Mouse (Mus musculus) left cerebral cortex, postnatal 4 days (tissue): ENCODE measurements around the gene Tmbim7. TPM values are rescaled to one million over a fixed set of nuclear protein-coding genes. Genes with fewer than 3 reads are reported as not detected.
"Not testable (repeated sequence)": the region's sequence is repeated elsewhere in the genome, so short reads cannot be mapped to it uniquely, and the experiment has no call there.

Experiments used
- DNase-seq: peaks from one replicate; pipeline ENCODE4 v3.0.0-alpha.2; 2022
- intact Hi-C: fragments of 180-260 bp; cut with DNase I; formaldehyde crosslinking; loops from one replicate; pipeline ENCODE4 v1.15.1; 2025
- total RNA-seq, 2 experiments: library from RNA; stranded (reverse); gene quantifications; 2 replicates each; pipeline ENCODE4 v1.2.3; 2021

Gene Tmbim7
- total RNA-seq = not detected

DNA sequence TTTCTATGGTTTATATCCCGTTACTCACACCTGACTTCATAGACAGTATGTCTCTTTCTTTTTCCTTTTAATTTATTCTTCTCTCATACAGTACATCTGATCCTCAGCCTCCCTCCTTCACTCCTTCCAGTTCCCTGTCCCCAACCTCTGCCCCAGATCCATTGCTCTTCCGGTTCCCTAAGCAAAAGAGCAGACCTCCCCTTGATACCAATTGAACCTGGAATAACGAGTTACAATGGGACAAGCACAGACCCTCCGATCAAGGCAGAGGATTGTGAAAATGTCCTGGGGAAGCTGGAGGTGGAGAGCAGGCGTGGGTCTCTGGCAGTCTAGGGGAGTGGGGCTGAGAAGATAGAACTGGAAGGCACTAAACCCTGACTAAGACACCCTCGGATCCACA, at the start of gene Tmbim7:
Tmbim7 (plus strand) TSS at position 301 of the 400 bp plus-strand sequence.
- DNase-seq = no peak
- intact Hi-C loops = no loop called here

DNA sequence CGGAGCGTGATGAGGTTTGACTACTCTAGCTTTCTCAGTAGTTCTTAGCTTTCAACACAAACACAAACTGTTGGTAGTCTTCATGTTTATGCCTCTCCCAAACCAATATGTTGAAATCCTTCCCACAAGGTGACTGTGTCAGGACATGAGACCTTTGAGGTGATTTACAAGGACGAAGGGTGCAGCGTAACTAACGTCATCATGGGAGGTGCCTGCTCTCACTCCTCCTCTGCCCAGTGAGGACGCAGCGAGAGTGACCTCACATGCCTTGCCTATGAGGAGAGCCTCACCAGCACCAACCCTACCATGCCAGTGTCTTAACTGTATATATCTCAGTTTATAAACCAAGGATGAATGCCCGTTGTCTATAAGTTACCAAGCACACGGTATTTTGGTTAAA, 43.9 kb upstream of the Tmbim7 start:
- intact Hi-C loops = no loop called here
- DNase-seq = no peak

DNA sequence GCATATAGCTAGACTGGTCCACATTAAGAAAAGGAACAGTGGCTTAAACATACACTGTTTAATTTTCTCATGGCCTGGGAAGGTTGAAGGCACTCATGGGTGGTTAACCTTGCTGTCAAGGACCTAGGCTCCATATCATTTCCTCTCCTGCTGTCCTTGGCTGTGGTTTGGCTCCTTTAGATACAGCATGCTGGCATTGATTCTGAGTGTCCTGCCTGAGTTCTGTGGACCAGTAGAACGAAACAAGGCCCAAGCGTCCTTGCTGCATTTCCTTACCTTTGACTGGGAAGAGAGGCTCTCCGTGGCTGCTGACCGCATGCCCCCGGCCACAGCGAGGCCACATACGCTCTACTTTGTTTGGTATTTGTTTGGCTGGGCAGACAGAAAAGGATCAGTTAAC, 41.7 kb upstream of the Tmbim7 start:
- intact Hi-C loops = no loop called here
- DNase-seq = no peak

DNA sequence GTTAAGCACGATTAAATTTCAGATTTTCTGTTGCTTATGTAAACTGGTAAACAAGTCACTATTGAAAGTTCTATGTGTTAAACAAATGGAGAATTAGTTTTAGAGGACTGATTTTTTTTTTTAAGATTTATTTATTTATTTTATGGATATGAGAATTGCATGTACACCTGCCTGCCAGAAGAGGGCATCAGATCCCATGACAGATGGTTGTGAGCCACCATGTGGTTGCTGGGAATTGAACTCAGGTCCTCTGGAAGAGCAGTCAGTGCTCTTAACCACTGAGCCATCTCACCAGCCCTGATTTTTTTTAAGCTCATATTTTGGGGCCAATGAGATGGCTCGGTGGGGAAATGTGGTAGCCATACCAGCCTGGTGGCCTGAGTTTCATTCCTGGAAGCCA, 39.1 kb upstream of the Tmbim7 start:
- intact Hi-C loops, DNase-seq: not testable (repeated sequence)

DNA sequence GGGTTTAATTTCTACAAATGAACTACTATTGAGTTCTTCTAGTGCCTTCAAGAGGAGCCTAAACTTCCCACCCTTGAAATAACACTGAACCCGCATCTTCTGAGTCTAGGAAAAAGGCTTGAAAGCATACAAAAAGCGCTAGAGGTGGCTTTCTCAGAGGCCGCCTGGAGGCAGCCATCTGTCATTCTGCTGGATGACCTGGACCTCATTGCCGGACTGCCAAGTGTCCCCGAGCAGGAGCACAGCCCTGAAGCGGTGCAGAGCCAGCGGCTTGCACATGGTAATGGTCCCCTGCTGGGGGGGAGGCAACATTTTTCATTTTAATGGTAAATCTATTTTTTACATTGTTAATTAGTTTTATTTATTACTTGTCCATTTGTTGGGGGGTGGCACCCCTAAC, 30.5 kb upstream of the Tmbim7 start:
- intact Hi-C loops = no loop called here
- peak; percentile 34 for DNase-seq

DNA sequence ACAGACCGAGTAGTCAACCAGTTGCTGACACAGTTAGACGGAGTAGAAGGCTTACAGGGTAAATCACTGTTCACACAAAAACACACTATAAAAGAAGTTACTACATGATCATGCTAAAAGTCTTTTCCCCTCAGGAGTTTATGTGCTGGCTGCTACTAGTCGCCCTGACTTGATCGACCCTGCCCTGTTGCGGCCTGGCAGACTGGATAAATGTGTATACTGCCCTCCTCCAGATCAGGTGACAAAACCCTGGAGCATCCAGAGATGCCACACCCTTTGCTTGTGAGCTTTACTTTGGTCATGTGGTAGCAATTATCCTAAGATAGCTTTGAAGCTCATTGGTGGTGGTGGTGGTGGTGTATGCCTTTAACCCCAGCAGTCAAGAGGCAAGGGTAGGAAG, 20.9 kb upstream of the Tmbim7 start:
- DNase-seq = no peak
- intact Hi-C loops = no loop called here

DNA sequence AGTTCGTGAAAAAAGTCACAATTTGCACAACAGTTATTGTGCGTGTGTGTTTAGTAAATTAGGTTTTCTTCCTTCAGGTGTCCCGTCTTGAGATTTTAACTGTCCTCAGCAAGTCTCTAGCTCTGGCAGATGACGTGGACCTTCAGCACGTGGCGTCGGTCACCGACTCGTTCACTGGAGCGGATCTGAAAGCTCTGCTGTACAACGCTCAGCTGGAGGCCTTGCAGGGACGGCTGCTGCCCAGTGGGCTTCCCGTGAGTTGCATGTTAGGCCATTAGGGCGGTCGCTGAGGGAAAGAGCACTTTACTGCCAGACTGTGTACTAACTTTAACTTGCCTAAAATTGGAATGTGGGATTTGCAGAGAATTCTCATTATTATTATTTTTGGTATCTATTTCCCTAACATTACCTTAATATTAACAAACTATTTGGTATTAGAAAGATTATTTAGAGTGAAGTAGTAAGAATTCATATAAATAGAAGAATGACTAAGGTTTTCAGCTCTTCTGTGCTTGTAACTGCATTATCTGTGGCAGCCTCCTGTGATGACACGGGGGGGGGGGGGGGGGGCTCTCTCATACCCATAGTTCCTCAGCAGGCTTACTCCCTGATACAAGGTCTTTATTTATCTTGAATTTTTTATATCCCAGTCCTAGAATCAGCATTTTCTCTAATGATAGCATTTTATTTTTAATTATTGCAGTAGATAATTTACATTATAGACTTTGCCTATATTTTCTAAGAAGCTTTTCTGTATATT, 19.3 kb upstream of the Tmbim7 start:
- intact Hi-C loops = no loop called here
- DNase-seq = no peak

DNA sequence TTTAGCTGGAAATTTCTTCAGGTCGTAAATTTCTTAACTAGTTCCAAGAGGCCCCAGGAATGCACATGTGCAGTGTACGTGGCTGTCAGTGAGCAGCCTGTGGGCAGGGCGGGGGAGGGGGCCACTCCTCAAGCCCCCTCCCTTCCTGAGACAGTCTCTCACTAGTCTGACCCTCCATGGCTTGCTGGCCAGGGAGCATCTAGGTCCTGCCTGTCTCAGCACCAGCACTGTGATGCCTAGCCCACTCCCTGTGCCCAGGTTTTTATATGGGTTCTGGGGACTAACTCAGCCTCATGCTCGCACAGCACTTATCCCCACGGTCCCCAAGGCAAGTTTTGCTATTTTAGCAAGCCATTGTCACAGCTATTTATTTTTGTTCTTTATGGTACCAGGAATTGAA, 18.7 kb upstream of the Tmbim7 start:
- no peak for DNase-seq
- intact Hi-C loops = no loop called here

DNA sequence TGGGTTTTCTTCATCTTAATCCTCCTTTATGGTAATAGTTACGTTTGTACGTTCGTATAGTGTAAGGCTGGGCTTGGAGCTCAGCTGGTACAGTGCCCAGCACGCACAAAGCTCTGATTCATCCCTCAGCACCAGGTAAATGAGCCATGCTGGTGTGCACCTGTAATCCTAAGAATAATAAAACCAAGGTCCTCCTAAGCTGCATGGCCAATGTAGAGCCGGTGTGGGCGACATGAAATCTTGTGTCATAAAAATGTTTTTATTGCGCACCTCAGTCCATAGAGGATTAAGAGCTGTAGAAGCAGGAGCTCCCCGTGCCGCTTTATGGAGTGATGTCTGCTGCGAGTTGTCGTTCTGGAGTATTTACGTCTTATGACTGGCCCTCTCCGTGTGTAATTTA, 17.7 kb upstream of the Tmbim7 start:
- intact Hi-C loops = no loop called here
- DNase-seq = no peak

DNA sequence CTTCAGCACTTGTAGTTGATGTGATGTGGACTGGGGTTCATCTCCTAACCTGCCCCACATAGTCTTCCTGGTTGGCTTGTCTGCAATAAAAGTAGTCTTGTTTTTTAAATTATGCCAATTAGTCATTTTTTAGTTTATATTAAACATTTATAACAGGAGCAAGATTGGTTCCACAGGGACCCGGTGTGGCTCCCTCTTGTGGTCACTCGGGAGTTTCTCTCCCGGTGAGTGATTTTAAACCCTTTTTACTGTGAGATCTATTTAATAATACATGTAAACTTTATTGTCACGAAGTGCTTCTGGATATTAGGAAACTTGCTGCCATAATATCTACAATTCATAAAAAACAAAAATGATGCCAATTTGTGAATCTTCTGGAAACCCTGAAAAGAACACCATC, 17.0 kb upstream of the Tmbim7 start:
- DNase-seq = no peak
- intact Hi-C loops = no loop called here

DNA sequence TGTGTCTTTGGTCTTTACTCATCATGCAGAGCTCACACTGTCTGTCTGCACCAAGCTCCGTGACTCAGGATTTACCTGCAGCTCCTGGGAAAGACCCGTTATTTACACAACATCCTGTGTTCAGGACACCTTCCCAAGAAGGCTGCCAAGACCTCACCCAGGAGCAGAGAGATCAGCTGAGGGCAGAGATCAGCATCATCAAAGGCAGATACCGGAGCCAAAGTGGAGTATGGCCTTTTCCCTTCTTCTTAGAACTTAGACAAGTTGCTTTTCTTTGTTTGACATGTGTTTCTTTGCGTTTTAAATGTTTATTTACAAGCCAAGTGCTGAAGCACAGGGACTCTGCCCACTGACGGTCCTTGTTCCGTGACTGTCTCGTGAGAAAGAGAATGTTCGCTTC, 15.7 kb upstream of the Tmbim7 start:
- intact Hi-C loops = no loop called here
- DNase-seq = no peak

DNA sequence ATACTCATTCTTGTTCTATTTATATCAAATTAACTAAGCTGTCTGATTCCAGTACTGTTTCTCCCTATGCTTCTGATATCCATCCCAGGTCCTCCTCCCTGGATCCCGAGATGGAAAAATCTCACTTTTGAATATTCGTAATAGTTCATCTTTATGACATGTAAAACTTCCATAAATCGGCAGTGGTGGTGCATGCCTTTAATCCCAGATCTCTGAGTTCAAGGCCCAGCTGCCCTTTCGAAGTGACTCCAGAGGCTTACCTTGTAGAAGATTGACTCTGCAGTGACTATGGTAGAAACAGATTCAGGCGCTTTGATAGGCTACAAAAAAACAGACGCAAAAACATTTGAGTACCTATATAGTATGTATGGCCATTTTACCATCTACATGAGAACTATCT, 6.4 kb upstream of the Tmbim7 start:
- DNase-seq = no peak
- intact Hi-C loops = loop anchor here (10.0 kb wide), 1 partner anchor 160 kb away; the partner anchor contains the start of genes Ankib1 and Krit1

DNA sequence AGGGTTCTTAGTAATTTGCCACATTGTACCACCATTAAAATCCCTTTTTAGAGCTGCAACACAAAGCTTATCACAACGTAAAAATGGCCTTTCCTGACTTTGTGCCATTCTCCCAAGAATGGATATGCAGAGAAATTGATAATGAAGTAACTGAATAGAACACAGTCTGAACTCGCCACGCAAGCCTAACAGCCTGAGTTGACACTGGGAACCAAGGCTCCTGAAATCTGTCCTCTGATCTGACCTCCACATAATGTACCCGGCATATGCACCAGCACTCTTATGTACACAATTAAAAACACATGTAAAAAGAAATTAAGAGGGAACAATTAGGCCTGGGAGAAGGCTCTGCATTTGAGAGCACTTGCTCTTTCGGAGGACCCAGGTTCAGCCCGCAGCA, 5.7 kb upstream of the Tmbim7 start:
- DNase-seq = no peak

DNA sequence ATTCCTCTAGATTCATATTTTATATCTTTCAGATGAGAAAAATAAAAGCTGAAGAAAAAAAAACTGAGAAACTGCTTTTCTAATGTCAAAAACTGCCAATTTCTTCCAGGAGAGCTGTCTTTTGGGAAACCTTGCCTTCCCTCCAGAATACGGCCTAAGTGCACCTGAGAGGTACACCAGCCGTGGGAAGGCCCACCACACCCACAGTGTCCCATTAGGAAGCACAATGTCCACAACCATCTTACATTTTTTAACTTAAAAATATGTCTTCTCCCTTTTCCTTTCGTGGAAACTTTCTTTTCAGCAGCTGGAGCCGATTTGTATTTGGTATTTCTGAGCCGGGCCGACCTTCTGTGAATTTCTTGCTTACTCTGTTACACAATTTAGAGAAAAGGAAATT, 4.4 kb upstream of the Tmbim7 start:
- DNase-seq = no peak
- intact Hi-C loops = loop anchor here (10.0 kb wide), 1 partner anchor 158 kb away; the partner anchor contains the start of genes Ankib1 and Krit1

More for the DNA sequence above, 5.7 kb upstream of the Tmbim7 start:
- intact Hi-C loops = loop anchor here (10.0 kb wide), 1 partner anchor 159 kb away; the partner anchor contains the start of genes Ankib1 and Krit1

DNA sequence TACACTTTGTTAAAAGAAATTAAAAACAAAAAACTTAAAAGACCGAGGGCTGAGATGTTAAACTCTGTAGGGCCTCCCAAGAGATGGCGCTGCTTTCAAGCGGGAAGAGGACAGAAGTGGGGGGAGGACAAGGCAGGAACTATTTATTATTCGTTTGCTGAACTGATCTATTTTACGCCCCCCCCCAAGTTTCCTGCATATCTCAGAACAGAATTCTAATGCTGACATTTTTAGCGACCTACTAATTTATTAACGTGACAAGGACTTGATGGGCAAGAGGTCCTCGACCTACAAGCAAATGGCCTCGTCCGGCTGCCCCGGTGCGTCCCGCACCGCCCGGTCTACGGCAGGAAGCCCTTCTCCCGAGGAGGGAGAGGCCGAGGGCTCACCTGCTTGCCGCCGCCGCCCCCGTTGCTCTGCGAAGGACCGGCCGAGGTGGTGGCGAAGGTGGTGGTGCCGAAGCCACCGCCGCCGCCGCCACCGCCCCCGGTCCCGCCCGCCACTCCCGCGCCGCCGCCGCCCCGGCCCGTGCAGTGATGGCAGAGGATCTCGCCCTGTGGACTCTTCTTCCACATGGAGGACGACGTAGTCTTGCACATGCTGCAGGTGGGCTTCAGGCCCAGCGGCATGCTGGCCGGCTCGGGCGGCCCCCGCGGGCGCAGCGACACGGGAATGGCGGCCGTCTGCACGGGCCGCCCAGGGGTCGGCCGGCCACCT, 3.8 kb upstream of the Tmbim7 start:
- peak; percentile 32 for DNase-seq
- intact Hi-C loops = loop anchor here (10.0 kb wide), 1 partner anchor 158 kb away; the partner anchor contains the start of genes Ankib1 and Krit1

DNA sequence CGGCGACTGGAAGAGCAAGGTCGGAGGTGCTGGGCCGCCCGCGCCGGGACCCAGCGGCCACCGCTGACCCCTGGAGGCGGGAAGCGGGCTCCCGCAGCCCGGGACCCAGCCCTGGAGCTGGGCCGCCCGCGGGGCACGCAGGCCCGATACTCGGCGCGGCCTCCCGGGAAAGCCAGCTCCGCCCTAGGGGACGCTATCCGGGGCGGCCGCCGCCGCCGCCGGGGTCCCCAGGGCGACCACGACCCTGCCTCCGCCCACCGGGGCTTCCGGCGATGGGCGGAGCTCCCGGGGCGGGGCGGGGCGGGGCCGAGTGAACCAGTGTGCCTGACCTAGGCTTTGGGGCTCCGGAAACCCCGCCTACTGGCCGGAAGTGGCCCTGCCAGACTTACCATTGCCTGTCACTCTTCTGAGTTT, 3.3 kb upstream of the Tmbim7 start:
- DNase-seq = peak; percentile 93
- intact Hi-C loops = loop anchor here (10.0 kb wide), 1 partner anchor 157 kb away; the partner anchor contains the start of genes Ankib1 and Krit1

DNA sequence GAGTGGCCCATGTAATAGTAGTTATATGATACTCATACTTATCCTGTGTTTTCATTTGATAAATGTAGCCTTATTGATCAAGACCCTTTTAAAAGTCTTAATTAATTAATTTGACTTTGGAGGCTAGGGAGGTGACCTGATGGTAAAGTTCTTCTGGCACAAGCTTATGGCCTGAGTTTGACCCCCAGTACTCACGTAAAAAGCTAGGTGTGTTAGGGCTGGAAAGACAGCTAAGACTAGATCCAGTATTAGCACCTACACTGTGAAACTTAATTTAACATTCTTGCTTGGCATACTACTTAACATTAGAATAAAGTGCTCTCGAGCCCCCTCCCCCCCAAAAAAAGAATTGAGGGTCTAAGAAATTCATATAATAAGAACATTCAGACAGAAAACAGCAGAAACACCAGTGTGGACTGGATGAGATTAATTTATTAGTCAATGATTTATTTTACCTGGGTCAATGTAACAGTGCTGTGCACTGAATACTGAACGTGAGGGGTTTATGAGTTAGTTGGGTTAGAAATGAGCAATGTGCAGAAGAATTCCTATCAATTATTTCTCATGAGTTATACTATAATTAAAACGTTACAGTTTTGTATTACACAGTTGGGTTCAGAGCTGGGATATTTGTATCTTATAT, 2.7 kb upstream of the Tmbim7 start:
- DNase-seq = no peak
- intact Hi-C loops = loop anchor here (10.0 kb wide), 1 partner anchor 156 kb away; the partner anchor contains the start of genes Ankib1 and Krit1

DNA sequence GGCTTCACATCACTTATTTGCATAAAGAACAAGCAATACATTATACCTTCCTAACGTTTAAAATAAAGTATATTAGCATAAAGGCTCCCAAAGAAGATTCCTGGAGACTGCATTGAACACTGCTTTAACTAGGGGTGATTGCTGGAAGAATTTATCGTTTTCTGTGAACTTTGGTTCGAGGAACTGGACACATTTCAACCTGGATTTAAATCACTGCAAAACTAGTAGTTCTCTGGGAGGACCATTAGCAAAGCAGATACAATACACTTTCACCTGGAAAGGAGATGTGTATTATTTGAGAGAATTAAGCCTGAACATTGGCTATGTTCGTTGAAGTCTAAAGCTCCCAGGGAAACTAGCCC, 2.2 kb upstream of the Tmbim7 start:
- DNase-seq = no peak
- intact Hi-C loops = loop anchor here (10.0 kb wide), 1 partner anchor 156 kb away; the partner anchor contains the start of genes Ankib1 and Krit1

DNA sequence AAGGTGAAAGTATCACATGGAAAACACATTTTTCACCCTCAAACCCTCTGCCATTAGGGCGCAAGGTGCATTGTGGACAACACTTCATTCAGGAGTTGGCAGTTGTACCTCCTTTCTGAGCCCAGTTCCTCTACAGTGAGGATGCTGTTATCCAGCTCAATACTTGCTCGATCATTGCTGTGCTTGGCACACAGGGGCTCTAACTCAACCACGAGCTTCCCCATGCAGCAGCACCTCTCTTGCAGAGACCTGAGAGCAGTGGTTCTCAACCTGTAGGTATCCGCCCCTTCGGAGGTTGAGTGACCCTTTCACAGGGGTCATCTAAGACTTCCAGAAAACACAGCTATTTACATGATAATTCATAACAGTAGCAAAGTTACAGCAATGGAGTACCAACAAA, 640 bp downstream of the Tmbim7 start:
- intact Hi-C loops = no loop called here
- no peak for DNase-seq

DNA sequence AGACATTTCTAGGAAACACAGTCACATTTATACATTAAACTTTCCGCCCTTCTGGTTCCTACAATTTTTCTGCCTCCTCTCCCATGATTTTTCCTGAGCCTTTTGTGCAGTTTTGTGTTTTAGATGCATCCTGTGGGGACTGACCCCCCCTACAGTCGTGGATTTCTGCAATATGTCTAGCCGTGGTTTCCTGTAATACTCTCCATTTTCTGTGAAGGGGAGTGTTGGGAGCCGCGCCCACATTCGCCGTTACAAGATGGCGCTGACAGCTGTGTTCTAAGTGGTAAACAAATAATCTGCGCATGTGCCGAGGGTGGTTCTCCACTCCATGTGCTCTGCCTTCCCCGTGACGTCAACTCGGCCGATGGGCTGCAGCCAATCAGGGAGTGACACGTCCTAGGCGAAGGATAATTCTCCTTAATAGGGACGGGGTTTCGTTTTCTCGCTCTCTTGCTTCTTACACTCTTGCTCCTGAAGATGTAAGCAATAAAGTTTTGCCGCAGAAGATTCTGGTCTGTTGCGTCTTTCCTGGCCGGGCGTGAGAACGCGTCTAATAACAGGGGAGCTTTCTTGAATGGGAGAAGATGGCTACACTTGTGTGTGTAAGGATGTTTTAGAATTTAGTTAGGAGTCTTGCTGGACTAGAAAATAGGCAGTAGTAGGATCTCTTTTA, 2.1 kb downstream of the Tmbim7 start:
- DNase-seq, intact Hi-C loops: not testable (repeated sequence)

DNA sequence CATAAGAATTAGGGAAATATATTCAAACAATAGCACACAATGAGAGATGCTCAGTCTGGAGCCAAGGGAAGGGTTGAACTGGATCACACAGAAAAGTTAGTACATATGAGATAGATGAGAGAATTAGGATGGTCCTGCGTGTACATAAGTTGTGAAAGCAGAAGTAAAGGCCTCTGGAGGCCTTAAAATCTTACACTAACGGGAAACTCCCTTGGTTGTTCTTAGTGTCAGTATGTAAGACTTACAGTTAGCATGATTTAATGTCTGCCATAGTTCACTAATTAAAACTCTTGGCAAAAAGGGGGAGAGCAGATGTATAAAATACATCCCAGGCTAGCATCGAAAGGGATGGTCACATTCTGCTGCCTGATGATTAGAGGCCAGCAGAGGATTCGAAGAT, 2.8 kb downstream of the Tmbim7 start:
- intact Hi-C loops = no loop called here
- DNase-seq = no peak
